Mouse (Mus musculus): ENCODE measurements around the gene Sema3f.

The Sema3f gene

DNA sequence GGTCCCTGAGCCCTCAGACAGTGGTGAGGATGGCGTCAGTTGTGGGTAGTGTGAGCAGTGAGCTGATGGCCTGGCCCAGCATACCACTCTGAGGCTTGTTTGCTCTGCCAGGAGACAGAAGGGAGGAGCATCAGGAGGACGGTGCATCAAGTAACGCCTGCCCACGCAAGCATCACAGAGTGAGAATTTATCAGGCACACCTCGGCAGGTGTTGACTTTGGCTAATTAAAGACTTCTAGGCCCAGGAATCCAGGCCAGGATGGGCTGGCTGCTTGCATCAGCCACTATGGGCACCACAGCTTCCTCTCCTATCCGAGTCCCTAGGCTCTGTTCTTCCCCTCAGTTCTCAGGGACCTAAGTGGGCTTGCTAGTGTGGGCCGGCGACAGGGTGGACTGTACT, 47.9 kb downstream of the Sema3f start:
- no peak for DNase-seq (ENCODE audit: low read depth)

DNA sequence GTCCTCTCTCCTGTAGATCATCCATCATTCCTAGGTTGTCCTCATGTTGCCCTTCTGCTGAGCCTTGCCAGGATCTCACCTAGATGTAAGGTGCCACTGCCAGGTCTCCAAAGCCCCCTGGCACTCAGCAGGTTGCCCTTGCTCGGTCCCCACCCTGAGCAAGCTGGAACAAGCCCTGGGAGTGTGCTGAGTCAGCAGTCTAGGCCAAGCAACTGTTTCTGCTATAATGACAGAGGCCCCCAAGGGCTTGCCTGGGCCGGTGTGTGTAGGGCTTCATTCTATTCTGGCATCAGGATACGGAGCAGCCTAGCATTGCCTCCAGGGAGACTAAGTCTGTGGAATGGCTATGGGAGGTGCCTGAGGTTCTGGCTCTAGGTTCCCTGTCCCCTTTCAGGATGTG, 49.5 kb downstream of the Sema3f start:
- no peak for DNase-seq (ENCODE audit: low read depth)

DNA sequence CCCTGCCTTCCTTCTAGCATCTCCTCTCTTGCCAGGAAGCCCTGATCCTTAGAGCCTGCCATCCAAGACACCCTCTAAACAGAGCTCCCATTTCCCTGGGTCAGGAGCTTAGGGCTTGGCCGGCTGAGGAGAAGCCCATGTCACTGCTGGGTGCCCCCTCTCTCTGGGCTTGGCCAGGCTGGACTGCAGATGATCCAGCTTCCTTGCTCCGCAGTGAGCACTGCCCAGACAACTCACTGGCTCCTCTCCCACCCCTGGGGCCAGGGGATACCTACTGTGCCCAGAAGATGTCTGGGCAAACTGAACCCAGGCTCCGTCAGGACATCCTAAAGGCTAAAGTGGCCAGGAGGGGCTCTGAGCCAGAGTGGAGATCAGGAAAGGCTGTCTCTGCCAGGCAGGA, 50.3 kb downstream of the Sema3f start:
- DNase-seq (ENCODE audit: low read depth): no peak

DNA sequence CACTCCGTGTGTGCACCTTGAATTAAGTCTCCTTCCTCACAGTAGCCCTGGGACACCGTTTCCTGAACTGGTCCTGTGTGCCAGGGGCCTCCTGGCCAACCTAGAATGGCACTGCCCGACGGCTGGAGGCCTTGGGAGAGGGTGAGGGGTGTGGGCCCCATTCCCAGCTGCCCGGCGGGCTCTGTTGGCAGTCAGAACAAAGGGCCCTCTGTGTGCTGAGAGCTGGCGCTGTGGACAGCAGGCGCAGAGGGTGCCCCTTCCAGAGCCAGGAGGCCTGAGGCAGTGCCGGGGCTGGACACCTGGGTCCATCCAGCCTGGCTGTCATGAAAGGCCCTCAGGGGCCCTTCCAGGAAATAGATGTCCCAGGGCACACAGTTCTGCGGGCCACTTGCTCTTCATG, 50.7 kb downstream of the Sema3f start:
- no peak for DNase-seq (ENCODE audit: low read depth)

DNA sequence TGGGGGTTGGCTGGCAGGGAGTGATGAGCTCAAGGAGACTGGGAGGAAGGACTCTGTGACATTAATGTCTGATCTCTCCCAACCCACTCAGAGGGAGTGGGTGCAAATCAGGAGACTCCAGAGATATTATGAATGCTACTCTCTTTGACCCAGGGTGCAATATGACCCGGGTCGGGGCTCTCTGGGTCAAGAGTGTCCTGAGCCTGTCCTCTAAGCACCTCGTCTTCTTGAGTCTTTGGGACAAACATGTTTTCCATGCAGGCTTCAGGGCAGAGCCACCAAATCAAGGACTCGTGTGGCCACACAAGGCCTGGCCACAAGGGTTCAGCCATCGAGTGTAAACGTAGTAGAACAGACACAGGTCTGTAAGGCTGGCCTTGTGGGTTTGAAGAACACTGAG, 52.2 kb downstream of the Sema3f start:
- DNase-seq (ENCODE audit: low read depth): no peak

DNA sequence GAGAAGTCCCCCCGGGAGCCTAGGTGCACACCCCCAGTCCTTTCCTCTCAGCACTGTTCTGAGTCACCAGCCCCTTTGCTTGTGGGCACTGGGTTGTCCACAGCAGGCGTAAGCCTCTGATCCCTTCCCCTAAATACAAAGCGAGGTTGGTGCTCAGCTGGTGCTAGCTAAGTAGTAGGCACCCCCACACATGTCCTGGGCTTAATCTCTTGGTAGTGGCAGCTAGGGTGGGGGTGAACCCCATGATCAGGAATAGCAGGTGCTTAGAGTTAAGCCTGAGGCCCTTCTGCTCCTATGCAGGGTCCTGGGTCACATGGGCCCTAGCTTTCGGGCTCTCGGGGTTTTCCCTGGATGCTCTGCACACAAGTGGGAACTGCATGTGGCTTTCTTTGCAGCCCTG, 53.1 kb downstream of the Sema3f start:
- DNase-seq (ENCODE audit: low read depth): no peak

DNA sequence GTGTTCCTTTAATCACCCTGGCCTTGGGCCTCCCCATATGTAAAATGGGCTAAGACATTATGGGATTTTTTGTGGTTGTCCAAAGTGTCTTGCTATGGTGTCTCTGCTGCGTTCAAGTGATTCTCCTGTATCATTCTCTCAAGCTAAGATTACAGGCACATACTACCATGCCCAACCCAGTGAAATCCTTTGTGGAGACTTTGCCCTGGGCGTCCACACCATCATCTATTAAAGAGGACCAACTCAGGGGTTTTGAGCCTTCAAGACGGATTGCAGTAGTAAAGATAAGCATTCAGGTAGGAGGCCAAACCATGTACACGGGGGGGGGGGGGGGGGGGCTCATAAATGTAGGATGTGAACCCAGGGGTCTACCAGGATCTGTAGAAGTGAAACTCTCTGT, 55.7 kb downstream of the Sema3f start:
- DNase-seq (ENCODE audit: low read depth): no peak

DNA sequence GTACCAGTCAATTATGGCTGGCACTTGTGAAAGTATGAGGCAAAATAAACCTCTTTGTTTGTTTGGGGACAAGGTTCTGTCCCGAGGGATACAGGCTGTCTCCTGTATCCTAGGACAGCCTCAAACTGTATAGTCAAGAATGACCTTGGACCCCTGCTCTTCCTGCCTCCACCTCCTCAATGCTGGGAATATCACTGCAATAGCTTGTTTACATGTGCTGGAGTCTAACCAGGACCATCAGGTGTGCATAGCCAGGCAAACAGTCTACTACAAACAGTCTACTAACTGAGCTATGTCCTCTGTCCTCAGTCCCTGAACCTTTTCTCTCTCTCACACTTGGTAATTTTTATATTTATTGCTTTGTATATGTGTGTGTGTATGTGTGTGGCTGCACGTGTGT, 56.8 kb downstream of the Sema3f start:
- DNase-seq (ENCODE audit: low read depth): no peak

DNA sequence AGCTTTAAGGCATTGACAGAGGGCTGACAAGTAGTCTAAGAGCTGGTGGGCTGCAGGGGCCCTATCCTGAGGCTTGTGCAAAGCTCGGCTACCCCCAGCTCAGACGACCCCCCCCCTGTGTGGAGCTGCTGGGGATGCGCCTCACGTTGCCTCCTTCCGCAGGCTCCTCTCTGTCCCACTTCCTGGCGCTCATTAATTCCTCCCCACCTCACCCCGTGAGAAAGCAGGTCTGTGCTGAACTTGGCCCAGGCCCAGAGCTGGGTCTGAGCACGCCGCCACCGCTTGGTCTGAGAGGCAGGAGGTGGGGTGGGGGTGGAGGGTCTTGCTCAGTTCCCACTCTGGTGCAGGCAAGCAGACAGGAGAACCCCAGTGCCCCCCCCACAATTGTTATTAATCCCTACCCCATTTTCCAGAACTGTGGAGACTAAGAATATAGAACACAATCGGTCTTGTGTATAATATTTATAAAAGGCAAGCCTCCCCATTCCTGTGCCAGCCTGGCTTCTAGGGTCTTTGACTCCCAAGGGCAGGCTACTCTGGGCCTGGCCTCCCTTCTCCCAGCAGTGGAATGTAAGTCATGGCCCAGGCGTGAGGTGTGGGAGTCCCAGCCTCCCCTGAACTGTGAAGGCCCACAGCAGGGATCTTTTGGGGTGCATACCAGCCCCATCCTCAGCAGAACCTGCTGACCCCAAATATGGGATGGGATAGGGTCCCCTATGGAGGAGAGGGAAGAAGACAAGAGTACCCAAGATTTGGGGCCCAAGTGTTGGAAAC, 59.4 kb downstream of the Sema3f start:
- DNase-seq (ENCODE audit: low read depth): no peak

DNA sequence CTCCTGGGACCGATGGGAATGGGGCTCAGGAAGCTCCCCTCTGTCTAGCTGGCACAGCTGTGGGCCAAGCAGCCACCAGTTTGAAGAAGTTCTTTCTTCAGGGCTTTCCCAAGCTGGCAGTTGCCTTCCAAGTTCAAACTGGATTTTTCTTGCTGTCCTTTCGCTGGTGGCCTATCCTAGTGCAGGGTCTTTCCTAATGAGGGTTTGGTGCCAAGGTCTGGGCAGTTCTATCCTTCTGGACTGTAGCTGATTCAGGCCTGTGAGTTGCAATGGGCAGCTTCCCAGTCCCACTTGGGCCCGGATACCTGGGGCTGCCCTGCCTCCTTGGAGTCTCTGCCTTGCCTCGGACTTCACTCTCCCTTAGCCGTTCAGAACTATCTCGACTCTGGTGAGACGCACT, 60.0 kb downstream of the Sema3f start:
- no peak for DNase-seq (ENCODE audit: low read depth)

DNA sequence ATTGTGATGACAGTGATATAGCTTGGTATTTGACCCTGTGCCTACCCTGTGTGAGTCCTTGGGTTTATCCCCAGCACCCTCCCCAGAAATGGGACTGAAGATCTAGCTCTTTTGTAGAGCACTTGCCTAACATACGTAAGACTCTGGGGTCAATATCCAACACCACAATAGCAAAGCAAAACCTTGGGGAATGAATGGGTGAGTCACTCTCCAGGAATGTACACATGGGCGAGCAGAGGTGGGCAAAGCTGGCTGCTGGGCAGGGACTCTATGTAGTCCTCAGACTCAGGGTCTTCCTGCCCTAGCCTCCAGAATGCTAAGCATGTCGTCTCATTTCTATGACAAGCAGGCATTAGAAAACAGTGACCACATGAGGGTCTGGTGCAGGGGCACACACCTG, 61.5 kb downstream of the Sema3f start:
- DNase-seq (ENCODE audit: low read depth): no peak

DNA sequence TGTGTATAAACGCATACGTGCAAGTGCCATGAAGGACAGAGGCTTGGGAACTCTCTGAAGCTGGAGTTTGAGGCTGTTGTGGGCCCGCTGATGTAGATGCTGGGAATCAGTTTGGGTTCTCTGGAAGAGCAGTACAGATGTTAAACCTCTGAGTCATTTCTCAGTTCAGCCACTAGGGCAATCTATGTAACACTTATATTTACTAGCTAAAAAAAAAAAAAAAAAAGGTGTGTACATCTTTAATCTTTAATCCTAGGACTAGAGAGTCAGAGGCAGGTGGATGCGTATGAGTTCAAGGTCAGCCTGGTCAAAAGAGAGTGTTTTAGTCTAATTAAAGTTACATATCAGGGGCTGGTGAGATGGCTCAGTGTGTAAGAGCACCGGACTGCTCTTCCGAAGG, 63.3 kb downstream of the Sema3f start:
- DNase-seq (ENCODE audit: low read depth): no peak

DNA sequence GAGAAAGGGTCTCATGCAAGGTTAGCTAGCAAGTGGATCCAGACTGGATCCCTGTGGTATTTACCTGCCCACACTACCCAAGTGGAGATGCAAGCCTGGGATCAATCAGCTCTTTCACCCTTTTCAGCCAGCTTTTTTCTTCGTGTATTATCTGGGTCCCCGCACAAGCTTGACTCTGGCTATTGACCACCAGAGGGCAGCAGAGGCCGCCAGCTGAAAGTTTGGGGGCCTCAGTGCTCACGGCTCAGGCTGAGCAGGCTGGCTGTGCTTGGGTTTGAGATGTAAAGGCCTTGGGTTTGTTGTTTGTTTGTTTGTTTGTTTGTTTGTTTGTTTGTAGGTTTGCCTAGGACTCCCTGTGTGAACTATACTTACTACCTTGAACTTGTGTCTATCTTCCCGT, 64.7 kb downstream of the Sema3f start:
- DNase-seq (ENCODE audit: low read depth): peak; percentile 86

DNA sequence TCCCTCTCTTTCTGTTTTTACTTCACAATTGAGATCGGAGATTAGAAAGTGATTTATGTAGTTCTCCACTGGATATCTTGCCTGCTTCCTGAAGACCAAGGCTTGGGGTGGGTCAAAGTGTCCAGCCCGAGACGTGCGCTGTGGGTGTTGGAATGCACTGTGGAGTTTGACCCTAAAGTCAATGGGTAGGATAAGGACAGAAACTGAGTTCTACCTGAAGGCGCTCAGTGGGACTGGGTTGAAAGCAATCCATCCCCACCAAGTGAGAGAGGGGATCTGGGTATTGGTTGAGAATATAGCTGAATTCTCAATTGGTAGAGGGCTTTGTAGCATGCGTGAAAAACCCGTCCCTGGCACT, 65.1 kb downstream of the Sema3f start:
- DNase-seq (ENCODE audit: low read depth): no peak

DNA sequence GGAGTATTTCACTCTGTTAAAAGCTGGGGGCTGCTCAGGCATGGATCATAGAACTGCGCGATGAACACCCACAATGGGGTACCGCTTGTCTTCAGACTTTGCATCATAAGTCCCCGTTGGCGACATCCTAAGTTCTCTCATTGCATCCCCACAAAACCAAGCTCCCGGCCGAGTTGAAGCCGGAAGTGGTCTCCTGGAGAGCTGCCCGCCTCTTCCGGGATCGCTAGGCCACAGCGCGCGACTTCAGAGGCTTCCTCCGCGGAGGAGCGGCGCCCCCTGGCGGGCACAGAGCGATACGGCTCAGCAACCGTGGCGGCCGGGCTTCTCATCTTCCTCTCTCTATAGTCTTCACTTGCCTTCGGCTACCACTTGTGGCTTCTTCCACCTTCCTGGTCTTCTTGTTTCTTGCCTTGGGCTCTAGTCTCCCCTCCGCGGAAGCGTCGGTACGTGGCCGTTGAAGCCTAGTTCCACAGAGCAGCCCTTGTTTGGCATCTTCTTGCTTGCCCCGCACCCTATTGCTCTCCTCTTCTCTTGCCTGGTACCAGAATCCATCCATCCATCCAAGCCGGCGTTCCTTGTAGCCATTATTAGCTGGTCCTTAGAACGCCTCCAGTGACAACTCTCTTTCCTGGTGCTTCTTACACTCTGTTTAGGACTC, 65.7 kb downstream of the Sema3f start:
- peak; percentile 85 for DNase-seq (ENCODE audit: low read depth)

DNA sequence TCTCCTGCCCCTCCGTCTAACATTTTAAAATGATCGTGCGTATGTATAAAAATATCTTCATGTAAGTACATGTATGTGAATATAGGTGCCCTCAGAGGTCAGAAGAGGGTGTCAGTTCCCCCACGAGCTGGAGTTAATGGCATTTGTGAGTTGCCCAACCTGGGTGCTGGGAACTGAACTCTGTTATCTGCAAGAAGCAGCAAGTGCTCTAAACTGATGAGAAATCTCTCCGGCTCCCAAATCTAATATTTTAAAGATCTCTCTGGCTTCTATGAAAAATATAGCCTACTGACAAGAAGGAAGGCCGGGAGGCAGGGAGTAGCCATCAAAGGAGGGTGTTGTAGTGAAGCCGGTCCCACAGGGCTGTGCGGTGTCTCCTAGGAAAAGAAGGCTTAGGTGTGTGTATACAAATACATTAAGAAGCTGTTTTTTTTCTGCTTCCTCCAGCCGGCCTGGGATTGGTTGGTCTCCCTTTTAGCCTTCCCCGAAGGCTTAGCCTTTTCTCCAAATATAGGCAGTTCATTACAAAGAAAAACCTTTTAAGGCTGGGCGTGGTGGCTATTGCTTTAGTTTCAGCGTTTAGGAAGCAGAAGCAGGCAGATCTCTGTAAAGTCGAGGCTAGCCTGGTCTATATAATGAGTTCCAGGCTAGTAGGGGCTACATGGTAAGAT, 66.6 kb downstream of the Sema3f start:
- DNase-seq (ENCODE audit: low read depth): no peak

DNA sequence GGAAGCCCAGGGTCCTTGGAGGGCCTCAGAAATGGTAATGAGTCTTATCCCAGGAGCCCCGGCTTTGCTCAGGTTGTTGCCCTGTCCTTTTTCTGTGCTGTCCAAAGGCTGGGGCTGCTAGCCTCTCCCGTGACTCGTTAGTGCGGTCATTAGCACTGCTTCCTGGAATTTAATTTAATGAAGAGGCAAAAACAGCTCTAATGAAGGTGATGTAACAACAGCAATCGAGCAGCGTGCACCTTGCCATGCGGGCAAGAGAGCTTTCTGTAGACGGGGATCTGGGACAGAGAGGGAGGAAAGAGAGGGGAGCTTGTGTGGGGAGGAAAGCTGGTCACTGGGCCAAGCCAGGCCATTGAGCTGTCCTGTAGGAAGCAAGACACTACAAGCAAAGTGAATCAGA, 68.6 kb downstream of the Sema3f start:
- DNase-seq (ENCODE audit: low read depth): no peak

DNA sequence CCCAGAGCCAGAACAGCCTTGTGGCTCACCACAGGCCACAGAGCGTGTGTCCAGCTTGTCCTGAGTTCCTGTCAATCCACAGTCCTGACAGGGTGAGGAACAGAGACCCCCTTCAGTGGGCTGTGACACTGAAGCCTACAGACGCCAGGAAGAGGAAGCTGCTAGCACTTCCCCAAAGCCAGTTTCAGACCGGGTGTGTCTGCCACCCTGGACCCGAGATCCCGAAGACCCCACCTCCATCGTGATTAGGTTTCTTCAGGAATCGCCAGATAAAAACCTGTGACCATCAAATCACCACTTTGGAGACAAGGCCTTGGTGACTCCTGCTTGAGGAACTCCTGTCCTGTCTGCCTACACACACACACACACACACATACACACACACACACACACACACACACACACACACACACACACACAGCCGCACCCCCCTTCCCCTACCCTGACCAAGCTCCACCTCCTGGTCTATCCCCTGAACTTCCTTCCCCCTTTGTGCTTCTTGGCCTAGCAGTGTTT, 70.0 kb downstream of the Sema3f start:
- no peak for DNase-seq (ENCODE audit: low read depth)

DNA sequence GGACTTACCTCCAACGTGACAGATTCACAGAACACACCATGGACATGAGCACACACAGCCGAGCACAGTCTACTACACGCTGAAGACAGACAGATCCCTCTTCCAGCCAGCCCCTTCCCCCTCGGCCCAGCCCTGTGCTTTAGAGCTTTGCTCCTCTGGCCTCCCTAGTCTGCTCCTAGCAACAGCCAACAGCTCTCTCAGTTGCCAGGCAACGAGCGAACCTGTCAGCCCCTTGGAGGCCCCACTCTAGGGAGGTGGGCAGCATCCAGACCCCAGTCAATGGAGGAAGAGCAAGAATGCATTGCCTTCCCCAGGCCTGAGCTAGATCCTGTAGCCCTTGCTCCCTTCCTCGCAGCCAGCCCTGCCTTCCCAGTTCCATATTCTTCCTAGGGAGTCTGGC, 73.2 kb downstream of the Sema3f start:
- no peak for DNase-seq (ENCODE audit: low read depth)

DNA sequence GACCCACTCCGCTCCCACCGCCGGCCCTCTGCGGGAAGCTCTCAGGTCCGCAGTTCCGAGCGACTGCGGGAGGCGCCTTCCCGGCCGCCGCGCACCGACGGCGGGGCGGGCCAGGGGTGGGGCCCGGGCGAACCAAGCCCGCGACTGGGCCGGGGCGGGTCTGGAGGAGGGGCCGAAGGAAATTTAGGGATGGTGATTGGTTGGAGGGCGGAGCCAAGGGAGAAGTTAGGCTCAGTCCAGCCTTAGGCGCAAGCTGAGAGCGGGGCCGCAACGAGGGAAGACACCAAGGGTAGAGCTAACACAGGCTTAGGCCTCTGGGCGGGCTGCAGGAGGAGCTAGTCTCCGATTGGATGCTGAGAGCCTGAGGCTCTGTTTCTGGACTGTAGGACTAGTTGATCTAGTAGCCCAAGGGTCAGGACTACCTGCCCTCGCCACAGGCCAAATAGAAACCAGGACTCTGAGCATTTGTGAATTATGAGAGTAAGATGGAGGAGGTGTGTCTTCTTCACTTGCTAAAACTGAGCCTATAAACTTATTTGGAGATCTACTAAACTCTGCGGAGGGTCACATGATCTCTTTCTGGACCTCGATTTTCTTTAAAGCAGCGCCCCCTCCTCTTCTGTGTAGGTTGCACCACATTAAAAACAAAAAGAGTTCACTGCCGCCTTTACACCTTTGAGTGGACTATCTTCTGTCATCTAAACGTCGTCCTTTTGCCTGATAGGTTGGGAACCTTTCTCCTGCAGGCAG, 74.8 kb downstream of the Sema3f start, which contains the start of gene Gnai2:
Gnai2 (minus strand) TSS at position 89 of the 750 bp plus-strand sequence.
- DNase-seq (ENCODE audit: low read depth): peak; percentile 95

DNA sequence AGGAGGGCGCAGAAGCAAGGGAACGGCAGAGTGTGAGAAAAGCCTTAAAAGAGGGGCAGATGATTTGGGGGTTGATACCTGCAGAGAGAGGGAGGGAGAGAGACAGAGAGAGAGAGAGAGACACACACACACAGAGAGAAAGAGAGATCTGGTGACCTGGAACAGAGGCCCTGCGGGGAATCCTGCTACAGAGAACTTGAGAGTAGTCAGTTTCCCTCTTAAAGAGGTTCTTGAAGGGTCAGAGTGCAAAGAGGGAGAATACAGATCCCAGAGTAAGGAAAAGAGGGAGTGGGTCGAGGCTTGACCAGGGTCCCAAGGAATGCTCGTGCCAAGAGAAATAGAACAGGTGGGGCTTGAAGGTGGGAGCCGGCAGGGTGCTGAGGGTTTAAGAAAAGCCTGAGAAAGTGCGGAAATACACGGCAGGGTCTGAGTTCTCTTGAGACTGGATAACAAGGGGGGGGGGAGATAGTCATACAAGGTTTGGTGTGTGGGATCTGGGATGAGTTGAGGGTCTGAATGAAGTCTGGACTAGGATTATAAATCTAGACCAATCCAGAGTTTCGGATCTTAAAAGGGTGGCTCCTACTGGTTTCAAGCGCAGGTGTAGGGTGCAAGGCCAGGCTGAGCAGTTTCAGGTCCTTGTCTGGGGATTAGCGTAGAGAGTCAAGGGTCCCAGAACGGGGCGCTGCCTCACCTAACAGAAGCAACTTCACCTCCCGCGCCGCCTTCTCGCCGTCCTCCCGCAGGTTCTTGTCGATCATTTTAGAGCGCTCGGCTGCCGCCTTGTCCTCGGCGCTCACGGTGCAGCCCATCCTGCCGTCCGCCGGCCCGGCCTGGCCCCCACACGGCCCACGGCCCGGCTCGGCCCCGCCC, 75.6 kb downstream of the Sema3f start:
- DNase-seq (ENCODE audit: low read depth): no peak

Data from c-Kit-positive CD71-positive TER-119-negative erythroid progenitor cells, embryonic 14.5 days (primary cell).